Mouse (Mus musculus) G1E (cell line): ENCODE data around the gene Tbl3.

Source experiments
- CTCF ChIP-seq: IDR thresholded peaks from 2 replicates; pipeline ENCODE4 v1.5.1; 2012; ENCODE audit warnings: low read depth, low read length, inconsistent platforms, mixed read lengths
- GATA1 ChIP-seq: IDR thresholded peaks from 2 replicates; pipeline ENCODE4 v1.6.1; 2012; ENCODE audit warnings: borderline replicate concordance, low read length, inconsistent platforms, mixed read lengths
- POLR2AphosphoS5 ChIP-seq: IDR thresholded peaks from 2 replicates; pipeline ENCODE4 v1.6.1; 2012; ENCODE audit warnings: low read depth, low read length, inconsistent platforms; ENCODE audit not compliant: insufficient replicate concordance
- TAL1 ChIP-seq: conservative IDR thresholded peaks from 2 replicates; pipeline ENCODE4 v1.6.1; 2012; ENCODE audit warnings: low read depth, low read length, inconsistent platforms, mixed read lengths

- no peak for TF ChIP-seq CTCF
- no peak for TF ChIP-seq POLR2AphosphoS5
- TF ChIP-seq TAL1, result no peak
- no peak for TF ChIP-seq GATA1
Observed at GRCm38 (mm10) chr17:24707801-24708425, 453 bp upstream of the Tbl3 start.
